Mouse (Mus musculus) large intestine, adult 2 months (tissue): ENCODE measurements around the gene Smad5. TPM values are rescaled to one million over a fixed set of nuclear protein-coding genes. Genes with fewer than 3 reads are reported as not detected.

Experiments
- DNase-seq: peaks from one replicate; pipeline ENCODE4 v3.0.0-alpha.2; 2012; ENCODE audit warnings: low read depth, low spot score
- WGBS: fragments of 180-500 bp; shearing (Covaris S2); methylation state at CpG from one replicate; pipeline ENCODE4 v1.1.7; 2018; 5-methylcytosine and 5-hydroxymethylcytosine counted together
- polyA plus RNA-seq: library from polyadenylated mRNA; depleted of rRNA; stranded (reverse); fragments of >200 nt; gene quantifications from 2 replicates; pipeline ENCODE4 v1.2.3, GENCODE M21; 2012; rRNA removed

The Smad5 gene
- polyA plus RNA-seq, 1 experiment: 7.2 TPM

DNA sequence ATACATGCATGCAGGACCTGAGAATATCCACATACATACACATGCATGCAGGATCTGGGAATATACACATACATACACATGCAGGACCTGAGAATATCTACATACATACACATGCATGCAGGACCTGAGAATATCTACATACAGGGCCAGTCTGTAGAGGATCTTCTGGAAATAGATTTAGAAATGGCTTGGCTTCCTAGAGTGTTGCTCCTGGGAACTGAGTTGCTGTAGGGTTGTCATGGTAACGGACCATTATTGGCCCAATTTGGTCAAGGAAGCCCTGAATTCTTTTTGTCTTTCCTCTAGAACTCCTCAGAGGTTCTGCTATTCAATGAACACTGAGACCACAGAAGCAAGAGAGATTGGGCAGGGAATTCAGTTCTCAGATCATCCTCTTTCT is 79.8 kb downstream of the Smad5 start:
- no peak for DNase-seq
- 72% methylated on average over 1 of the region's 1 CpGs for WGBS

GRCm38 (mm10) chr13:56790683-56791082 is 87.9 kb downstream of the Smad5 start:
- WGBS: 91% methylated on average over 3 of the region's 3 CpGs
- no peak for DNase-seq

Other genes starting within 250 kb of the Smad5 start
- gene Il9, start 220.8 kb upstream of the Smad5 start, polyA plus RNA-seq: not detected in 2 replicates
- gene Fbxl21, start 180.5 kb upstream of the Smad5 start, polyA plus RNA-seq: 1.7 TPM in 2 replicates
- 0.74 and 1.7 TPM in 2 replicates for gene Lect2, start 154.5 kb upstream of the Smad5 start, polyA plus RNA-seq
- gene Tgfbi, start 93.5 kb upstream of the Smad5 start, polyA plus RNA-seq: 147 and 219 TPM in 2 replicates
- 0.12 TPM in 2 replicates for gene Gm45623, start 50.8 kb downstream of the Smad5 start, polyA plus RNA-seq
- gene Trpc7, start 193.0 kb downstream of the Smad5 start, polyA plus RNA-seq: 0.20 and 0.49 TPM in 2 replicates